Mouse (Mus musculus) neural tube, embryonic 14.5 days (tissue): ENCODE data around the gene Npas3. TPM values are rescaled to one million over a fixed set of nuclear protein-coding genes. Genes with fewer than 3 reads are reported as not detected.

Source experiments
- ATAC-seq: fragments of 200-750 bp; cut with Nextera tagmentation; 2 replicates; pipeline ENCODE4 v1.8.0; 2017; ENCODE audit warnings: low read depth, mild to moderate bottlenecking, moderate TSS enrichment, moderate library complexity
- H3K27ac ChIP-seq: fragments of 300-500 bp; sonication (generic); 2 replicates; pipeline ENCODE4 v1.5.1; 2014; ENCODE audit warnings: low read depth, mild to moderate bottlenecking, control low read depth, low read length, moderate library complexity, mixed read lengths
- H3K27me3 ChIP-seq: fragments of 300-500 bp; sonication (generic); 2 replicates; pipeline ENCODE4 v1.6.1; 2014; ENCODE audit warnings: low read length; ENCODE audit not compliant: control insufficient read depth, insufficient read depth
- H3K36me3 ChIP-seq: fragments of 300-500 bp; sonication (generic); 2 replicates; pipeline ENCODE4 v1.6.1; 2014; ENCODE audit warnings: low read length, mixed read lengths; ENCODE audit not compliant: control insufficient read depth, insufficient read depth
- H3K4me1 ChIP-seq: fragments of 300-500 bp; sonication (generic); 2 replicates; pipeline ENCODE4 v1.6.1; 2014; ENCODE audit warnings: low read length; ENCODE audit not compliant: control insufficient read depth, insufficient read depth
- H3K4me2 ChIP-seq: fragments of 300-500 bp; sonication (generic); 2 replicates; pipeline ENCODE4 v1.6.1; 2014; ENCODE audit warnings: mild to moderate bottlenecking, low read depth, low read length, control low read depth
- H3K4me3 ChIP-seq: fragments of 300-500 bp; sonication (generic); 2 replicates; pipeline ENCODE4 v1.5.1; 2014; ENCODE audit warnings: low read depth, low read length, control low read depth, mixed read lengths
- H3K9ac ChIP-seq: fragments of 300-500 bp; sonication (generic); replicated peaks from 2 replicates; pipeline ENCODE4 v1.6.1; 2014; ENCODE audit warnings: low read depth, mild to moderate bottlenecking, control low read depth, low read length, mixed read lengths
- H3K9me3 ChIP-seq: fragments of 300-500 bp; sonication (generic); 2 replicates; pipeline ENCODE4 v1.6.1; 2016; ENCODE audit warnings: low read length; ENCODE audit not compliant: control insufficient read depth
- WGBS: fragments of 180-500 bp; shearing (Covaris S2); extraction: QIAGEN DNeasy Blood & Tissue Kit; methylation state at CpG from one replicate; pipeline ENCODE4 v1.1.7; 2014; 5-methylcytosine and 5-hydroxymethylcytosine counted together
- polyA plus RNA-seq: library from polyadenylated mRNA; unstranded; fragments of >200 nt; fragmentation: Nextera tagmentation; extraction: Ambion mirVana; gene quantifications from 2 replicates; pipeline ENCODE4 v1.2.1, GENCODE M21; 2014

The Npas3 gene
- polyA plus RNA-seq, 1 experiment from 2014 or later: 29.1 TPM

- Histone ChIP-seq H3K9ac (no peak overlapping the region), H3K9me3 (no peaks in the 10 kb centered on the region), H3K27me3 (no peaks in the 10 kb centered on the region), H3K4me2 (no peak overlapping the region), H3K4me3 (no peak overlapping the region), H3K4me1 (peaks cover 4% of the 10 kb centered on the region; the same call in 1 of the 2 replicates), H3K27ac (no peak overlapping the region), H3K36me3 (no peaks in the 10 kb centered on the region)
- ATAC-seq: no peak
- WGBS: 93% methylated on average over 7 of the region's 7 CpGs
Observed at GRCm38 (mm10) chr12:53814291-53814690, 565.8 kb downstream of the Npas3 start.

GRCm38 (mm10) chr12:53819982-53820381, 571.5 kb downstream of the Npas3 start:
- WGBS: 92% methylated on average over 4 of the region's 4 CpGs
- Histone ChIP-seq H3K4me3 (no peak overlapping the region), H3K9me3 (no peaks in the 10 kb centered on the region), H3K4me2 (no peak overlapping the region), H3K27ac (no peak overlapping the region), H3K27me3 (no peaks in the 10 kb centered on the region), H3K9ac (no peak overlapping the region), H3K36me3 (no peaks in the 10 kb centered on the region), H3K4me1 (no peaks in the 10 kb centered on the region)
- ATAC-seq: no peak

GRCm38 (mm10) chr12:53822881-53823280, 574.4 kb downstream of the Npas3 start:
- H3K4me1 ChIP-seq: 0 out of 2 replicates have a peak, but pooled peaks cover 3% of the 10 kb centered on the region
- H3K4me3 ChIP-seq: no peak overlapping the region
- no peak overlapping the region for H3K27ac ChIP-seq
- H3K36me3 ChIP-seq: no peaks in the 10 kb centered on the region
- no peaks in the 10 kb centered on the region for H3K9me3 ChIP-seq
- H3K9ac ChIP-seq: no peak overlapping the region
- H3K4me2 ChIP-seq: no peak overlapping the region
- H3K27me3 ChIP-seq: no peaks in the 10 kb centered on the region
- WGBS: 71% methylated on average over 4 of the region's 4 CpGs
- no peak for ATAC-seq

DNA sequence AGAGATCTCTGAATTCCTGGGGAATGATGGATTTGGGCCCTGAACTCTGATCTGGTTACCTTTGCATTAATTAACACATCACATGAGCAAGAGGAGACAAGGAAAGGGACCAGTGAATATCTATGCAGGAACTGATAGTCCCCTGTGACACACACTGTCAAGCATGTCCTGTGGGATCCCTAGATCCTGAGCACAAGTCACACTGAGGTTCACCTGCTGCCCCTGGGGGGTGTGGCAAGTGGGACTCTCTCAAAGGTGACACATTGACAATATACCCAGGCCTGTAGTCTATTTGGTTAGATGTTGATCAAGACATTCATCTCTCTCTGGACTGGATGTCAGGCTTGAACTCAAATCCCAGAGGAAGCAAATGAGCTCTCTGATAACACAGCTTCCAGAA, 576.8 kb downstream of the Npas3 start:
- 0 out of 2 replicates have a peak, but pooled peaks cover 3% of the 10 kb centered on the region for H3K4me1 ChIP-seq
- no peak for ATAC-seq
- no peak overlapping the region for H3K9ac ChIP-seq
- no peak overlapping the region for H3K4me3 ChIP-seq
- no peaks in the 10 kb centered on the region for H3K9me3 ChIP-seq
- H3K27me3 ChIP-seq: no peaks in the 10 kb centered on the region
- H3K36me3 ChIP-seq: no peaks in the 10 kb centered on the region
- no peak overlapping the region for H3K27ac ChIP-seq
- H3K4me2 ChIP-seq: no peak overlapping the region

- WGBS: 49% methylated on average over 12 of the region's 12 CpGs
- Histone ChIP-seq H3K9me3 (no peaks in the 10 kb centered on the region), H3K4me1 (0 out of 2 replicates have a peak, but pooled peaks cover 3% of the 10 kb centered on the region), H3K4me3 (no peak overlapping the region), H3K4me2 (no peak overlapping the region), H3K27ac (no peak overlapping the region), H3K9ac (no peak overlapping the region), H3K27me3 (no peaks in the 10 kb centered on the region), H3K36me3 (no peaks in the 10 kb centered on the region)
- ATAC-seq: 0 out of 2 replicates have a peak, but pooled peaks have one; percentile 51
Observed at GRCm38 (mm10) chr12:53825898-53826605, 577.6 kb downstream of the Npas3 start.

- no peak for ATAC-seq
- no peak overlapping the region for H3K4me2 ChIP-seq
Observed at GRCm38 (mm10) chr12:53826812-53827211, 578.3 kb downstream of the Npas3 start.

GRCm38 (mm10) chr12:53832590-53832989, 584.1 kb downstream of the Npas3 start:
- WGBS: 64% methylated on average over 6 of the region's 6 CpGs
- Histone ChIP-seq H3K4me3 (no peak overlapping the region), H3K36me3 (no peaks in the 10 kb centered on the region), H3K27me3 (no peaks in the 10 kb centered on the region), H3K4me1 (peaks cover 16% of the 10 kb centered on the region), H3K27ac (no peak overlapping the region), H3K9ac (no peak overlapping the region), H3K4me2 (no peak overlapping the region), H3K9me3 (no peaks in the 10 kb centered on the region)
- no peak for ATAC-seq

More at GRCm38 (mm10) chr12:53826812-53827211, 578.3 kb downstream of the Npas3 start:
- 39% methylated on average over 3 of the region's 3 CpGs for WGBS
- H3K4me1 ChIP-seq: peaks cover 3% of the 10 kb centered on the region; the same call in 1 of the 2 replicates
- H3K4me3 ChIP-seq: no peak overlapping the region
- no peaks in the 10 kb centered on the region for H3K9me3 ChIP-seq
- no peak overlapping the region for H3K27ac ChIP-seq
- H3K27me3 ChIP-seq: no peaks in the 10 kb centered on the region
- H3K9ac ChIP-seq: no peak overlapping the region
- no peaks in the 10 kb centered on the region for H3K36me3 ChIP-seq

- Histone ChIP-seq H3K4me3 (no peak overlapping the region), H3K4me1 (peaks cover 22% of the 10 kb centered on the region), H3K36me3 (no peaks in the 10 kb centered on the region), H3K9ac (no peak overlapping the region), H3K27me3 (no peaks in the 10 kb centered on the region), H3K27ac (no peak overlapping the region), H3K9me3 (no peaks in the 10 kb centered on the region), H3K4me2 (no peak overlapping the region)
- ATAC-seq: no peak
- WGBS: 64% methylated on average over 2 of the region's 2 CpGs
Observed at GRCm38 (mm10) chr12:53833348-53833747, 584.9 kb downstream of the Npas3 start.

DNA sequence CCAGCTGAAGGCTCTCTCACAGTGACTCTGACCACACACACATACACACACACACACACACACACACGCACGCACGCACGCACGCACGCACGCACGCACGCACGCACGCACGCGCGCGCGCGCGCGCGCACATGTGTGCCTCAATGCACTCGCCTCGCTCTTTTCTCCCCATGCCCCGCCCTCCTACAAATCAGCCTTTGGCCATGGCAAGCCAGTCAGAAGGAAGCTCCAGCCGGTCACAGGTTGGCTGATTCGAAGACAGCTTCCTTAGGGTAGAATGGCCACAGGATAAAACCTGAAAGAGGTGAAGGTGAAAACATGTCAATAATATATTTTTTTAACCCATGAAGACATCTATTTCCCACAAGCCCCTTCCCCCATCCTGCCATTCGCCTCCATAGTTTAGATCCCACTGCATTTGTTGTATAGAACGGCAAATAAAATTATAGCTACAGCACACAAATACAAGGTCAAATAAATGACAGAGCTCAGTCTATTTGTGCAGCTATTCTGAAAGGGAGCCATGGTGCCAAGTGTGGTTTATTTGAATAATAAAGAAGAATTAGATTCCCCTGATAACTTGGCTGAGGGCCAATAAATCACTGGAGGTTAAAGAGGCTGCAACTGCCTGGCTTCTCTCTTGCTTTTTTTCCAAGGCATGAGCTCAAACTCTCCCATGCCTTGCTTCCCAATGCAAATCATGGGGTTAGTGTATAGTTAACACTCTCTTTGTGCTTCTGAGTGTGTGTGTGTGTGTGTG, 587.7 kb downstream of the Npas3 start:
- H3K4me2 ChIP-seq: peak overlapping the region; percentile 24
- H3K4me1 ChIP-seq: peaks cover 29% of the 10 kb centered on the region
- peak overlapping the region; percentile 34; the same call in 1 of the 2 replicates for H3K27ac ChIP-seq
- 0 out of 2 replicates have a peak, but pooled peaks have one; percentile 35 for ATAC-seq
- no peak overlapping the region for H3K4me3 ChIP-seq
- H3K36me3 ChIP-seq: no peaks in the 10 kb centered on the region
- no peaks in the 10 kb centered on the region for H3K27me3 ChIP-seq
- H3K9ac ChIP-seq: no peak overlapping the region
- WGBS: 56% methylated on average over 27 of the region's 27 CpGs
- H3K9me3 ChIP-seq: no peaks in the 10 kb centered on the region
